Mouse (Mus musculus): Measurements from ENCODE around the gene Kpna6. TPM values are rescaled to one million over a fixed set of nuclear protein-coding genes. Genes with fewer than 3 reads are reported as not detected.

The Kpna6 gene
- polyA plus RNA-seq, 1 experiment from 2014 or later, result 19.1 TPM

DNA sequence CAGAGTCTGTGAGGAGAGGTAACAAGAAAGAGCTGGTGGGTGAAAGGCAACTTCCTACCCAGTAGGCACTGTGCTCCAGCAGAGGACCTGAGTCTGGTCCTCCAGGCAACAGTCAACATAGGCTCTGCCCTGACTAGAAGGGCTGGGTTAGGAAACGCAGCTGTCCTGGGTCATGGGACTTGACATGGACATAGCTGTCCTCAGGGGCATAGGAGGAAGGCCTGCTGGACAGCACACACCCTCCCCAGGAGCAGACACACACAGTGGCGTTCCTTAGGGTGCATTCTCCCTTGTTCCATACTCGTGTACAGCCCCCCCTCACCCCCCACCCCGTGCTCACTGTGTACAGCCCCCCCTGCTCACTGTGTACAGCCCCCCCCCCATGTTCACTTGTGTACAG is 62.1 kb downstream of the Kpna6 start:
- H3K27me3 ChIP-seq, result no peaks in the 10 kb centered on the region
- ATAC-seq (ENCODE audit: low FRiP score, low read depth), result no peak
- H3K4me3 ChIP-seq, result no peak overlapping the region
- 70% methylated on average over 4 of the region's 4 CpGs for WGBS
- no peak overlapping the region for H3K4me2 ChIP-seq
- no peak overlapping the region for H3K27ac ChIP-seq (replicated peaks)
- H3K9me3 ChIP-seq, result no peaks in the 10 kb centered on the region
- peaks cover 23% of the 10 kb centered on the region for H3K36me3 ChIP-seq
- 0 out of 2 replicates have a peak, but pooled peaks cover 2% of the 10 kb centered on the region for H3K4me1 ChIP-seq (replicated peaks)
- H3K9ac ChIP-seq, result no peak overlapping the region

DNA sequence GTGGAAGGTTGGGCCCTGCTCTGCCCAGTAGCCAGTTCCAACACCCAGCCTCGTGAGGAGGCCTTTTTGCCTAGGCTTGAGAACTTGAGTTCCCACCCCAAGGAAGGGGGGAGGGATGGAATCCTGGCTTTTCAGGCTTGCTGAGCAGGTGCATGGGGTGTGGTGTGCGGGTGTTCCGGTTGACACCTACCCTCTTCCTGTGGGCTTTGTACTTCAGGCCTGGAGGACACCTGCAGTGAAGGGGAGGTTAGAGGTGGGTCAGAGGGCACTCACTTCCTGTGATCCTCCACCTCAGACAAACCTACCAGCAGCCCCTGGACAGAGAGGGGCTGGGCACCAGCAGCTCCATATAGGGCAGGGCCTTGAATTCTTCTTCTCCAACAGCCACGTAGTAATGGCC is 62.5 kb downstream of the Kpna6 start:
- Histone ChIP-seq H3K27ac (replicated peaks) (no peak overlapping the region), H3K4me2 (no peak overlapping the region), H3K9me3 (no peaks in the 10 kb centered on the region), H3K4me1 (replicated peaks) (0 out of 2 replicates have a peak, but pooled peaks cover 2% of the 10 kb centered on the region), H3K4me3 (no peak overlapping the region), H3K27me3 (no peaks in the 10 kb centered on the region), H3K36me3 (peaks cover 26% of the 10 kb centered on the region), H3K9ac (no peak overlapping the region)
- ATAC-seq (ENCODE audit: low FRiP score, low read depth), result no peak
- WGBS, result 84% methylated on average over 4 of the region's 4 CpGs

DNA sequence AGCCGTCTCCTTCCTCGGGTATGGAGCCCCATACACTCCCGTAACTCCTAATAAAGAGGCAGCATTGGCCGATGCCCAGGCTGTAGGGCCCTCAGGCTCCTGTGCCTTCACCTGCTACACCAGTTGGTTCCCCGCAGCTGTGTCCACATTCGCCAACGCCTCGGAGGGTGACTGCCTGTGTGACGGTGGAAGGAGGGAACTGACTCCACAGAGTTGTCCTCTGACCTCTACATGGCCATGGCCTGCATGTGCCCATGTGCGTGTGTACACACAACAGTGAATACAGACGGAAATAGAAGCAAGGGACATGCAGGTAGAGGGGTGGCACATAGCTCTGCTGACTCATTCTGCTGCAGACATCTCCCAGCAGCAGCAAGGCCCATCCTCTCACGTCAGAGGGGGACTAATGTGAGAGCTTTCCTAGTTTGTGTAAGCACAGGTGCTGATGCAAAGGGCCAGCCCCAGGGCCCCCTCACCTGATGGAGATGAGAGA is 63.4 kb downstream of the Kpna6 start:
- ATAC-seq (ENCODE audit: low FRiP score, low read depth), result peak; percentile 14; the same call in 1 of the 2 replicates
- Histone ChIP-seq H3K36me3 (peaks cover 34% of the 10 kb centered on the region), H3K27me3 (no peaks in the 10 kb centered on the region), H3K4me1 (replicated peaks) (0 out of 2 replicates have a peak, but pooled peaks cover 2% of the 10 kb centered on the region), H3K9ac (no peak overlapping the region), H3K27ac (replicated peaks) (no peak overlapping the region), H3K4me3 (no peak overlapping the region), H3K4me2 (no peak overlapping the region), H3K9me3 (no peaks in the 10 kb centered on the region)
- WGBS, result 80% methylated on average over 12 of the region's 12 CpGs

DNA sequence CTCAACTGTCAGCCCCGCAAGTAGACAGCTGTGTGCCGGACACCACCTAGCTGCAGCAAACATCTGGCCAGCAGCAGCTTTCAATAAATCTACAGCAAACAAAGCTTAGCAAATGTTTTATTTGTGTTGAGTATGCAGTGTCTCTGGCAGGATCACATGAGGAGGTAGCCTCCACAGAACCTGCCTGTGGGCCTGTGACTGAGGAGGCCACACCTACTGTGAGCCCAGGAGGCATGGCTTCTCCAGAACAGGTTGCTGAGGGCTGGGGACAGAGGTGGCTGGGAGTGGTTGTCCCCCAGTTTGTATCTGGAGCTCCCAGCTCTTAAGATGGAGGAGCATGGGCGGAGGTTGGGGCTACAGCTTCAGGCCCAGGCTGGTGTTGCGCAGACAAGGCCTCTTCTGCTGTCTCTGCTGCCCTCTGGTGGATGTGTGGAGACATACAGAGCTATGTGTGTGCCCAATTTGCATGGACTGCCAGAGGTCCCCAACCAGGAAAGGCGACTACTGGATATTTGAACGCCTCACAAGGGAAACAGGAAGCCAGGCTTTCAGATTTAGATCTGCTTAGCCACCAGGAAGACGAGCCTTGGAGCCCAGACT is 64.0 kb downstream of the Kpna6 start:
- H3K4me3 ChIP-seq, result no peak overlapping the region
- 0 out of 2 replicates have a peak, but pooled peaks cover 2% of the 10 kb centered on the region for H3K4me1 ChIP-seq (replicated peaks)
- peaks cover 41% of the 10 kb centered on the region for H3K36me3 ChIP-seq
- no peaks in the 10 kb centered on the region for H3K9me3 ChIP-seq
- no peaks in the 10 kb centered on the region for H3K27me3 ChIP-seq
- H3K27ac ChIP-seq (replicated peaks), result peak overlapping the region; percentile 35; the same call in 1 of the 2 replicates
- no peak overlapping the region for H3K4me2 ChIP-seq
- peak overlapping the region; percentile 1; the same call in 1 of the 2 replicates for H3K9ac ChIP-seq
- ATAC-seq (ENCODE audit: low FRiP score, low read depth), result peak; percentile 84
- WGBS, result 38% methylated on average over 7 of the region's 7 CpGs

DNA sequence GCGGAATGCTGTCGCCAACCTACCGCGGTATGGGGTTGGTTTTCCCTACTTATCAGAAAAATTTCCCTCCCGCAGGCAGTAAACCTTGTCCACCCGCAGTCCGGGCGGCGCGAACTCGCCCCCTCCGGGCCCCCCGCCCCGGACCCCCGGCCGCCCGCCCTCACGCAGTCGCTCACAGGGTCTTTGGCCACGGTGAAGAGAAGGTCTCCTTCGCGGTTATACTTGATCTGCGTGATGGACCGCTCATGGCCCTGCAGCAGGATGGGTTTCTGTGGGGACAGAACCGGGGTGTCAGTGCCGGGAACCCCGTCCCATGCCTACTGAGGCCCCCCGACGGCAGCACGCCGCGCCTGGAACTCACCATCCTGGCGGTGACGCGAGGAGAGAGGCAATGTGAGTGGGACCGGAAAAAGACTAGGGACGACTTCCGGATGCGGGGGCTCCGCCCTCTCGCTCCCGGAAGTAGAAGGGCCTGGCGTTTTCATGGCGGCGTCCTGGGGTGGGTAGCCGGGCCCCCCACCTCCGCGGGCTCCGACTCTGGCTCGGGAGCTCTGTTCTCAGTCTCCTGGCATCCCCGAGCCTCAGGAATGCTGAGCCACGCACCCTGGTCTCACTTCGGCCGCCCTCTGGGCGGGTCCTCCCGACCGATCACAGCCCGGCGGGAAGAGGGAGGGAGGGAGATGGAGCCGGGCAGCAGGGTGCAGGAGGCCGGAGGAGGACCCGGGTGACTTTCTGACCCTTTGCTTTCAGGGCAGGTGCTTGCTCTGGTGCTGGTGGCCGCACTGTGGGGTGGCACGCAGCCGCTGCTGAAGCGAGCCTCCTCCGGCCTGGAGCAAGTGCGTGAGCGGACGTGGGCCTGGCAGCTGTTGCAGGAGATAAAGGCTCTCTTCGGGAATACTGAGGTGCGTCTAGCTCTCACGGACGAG is 72.1 kb downstream of the Kpna6 start, which contains the start of the genes Eif3i and Tmem234:
Gene Eif3i, minus strand, starts transcription at position 416 of the 926 bp plus-strand sequence.
Gene Tmem234, plus strand, starts transcription at position 436 of the 926 bp plus-strand sequence.
- H3K36me3 ChIP-seq, result peaks cover 38% of the 10 kb centered on the region
- peak within 1 kb of the TSS; percentile 77 for H3K27ac ChIP-seq (replicated peaks)
- peak within 1 kb of the TSS; percentile 91 for H3K4me3 ChIP-seq
- under 1% methylated on average over 74 of the region's 74 CpGs for WGBS
- no peaks in the 10 kb centered on the region for H3K9me3 ChIP-seq
- ATAC-seq (ENCODE audit: low FRiP score, low read depth), result peak; percentile 93
- peak within 1 kb of the TSS; percentile 90 for H3K4me2 ChIP-seq
- peaks cover 38% of the 10 kb centered on the region for H3K4me1 ChIP-seq (replicated peaks)
- peak within 1 kb of the TSS; percentile 94 for H3K9ac ChIP-seq
- H3K27me3 ChIP-seq, result no peaks in the 10 kb centered on the region

Small RNA genes within 50 kb of the gene (microRNA-seq; reads per million reads assigned to microRNA genes)
- 1.1 reads per million for gene Mir7016

Other genes starting within 250 kb of the Kpna6 start
- gene Zbtb8b, start 231.9 kb downstream of the Kpna6 start, polyA plus RNA-seq (2015; fragmentation: Nextera tagmentation; extraction: Ambion mirVana), result 15.7 and 17.1 TPM in 2 replicates
- 35.3 and 37.4 TPM in 2 replicates for gene Bsdc1, start 211.2 kb downstream of the Kpna6 start, polyA plus RNA-seq (2015; fragmentation: Nextera tagmentation; extraction: Ambion mirVana)
- 0.53 and 0.73 TPM in 2 replicates for gene Tssk3, start 181.7 kb downstream of the Kpna6 start, polyA plus RNA-seq (2015; fragmentation: Nextera tagmentation; extraction: Ambion mirVana)
- gene Fam229a, start 181.6 kb downstream of the Kpna6 start, polyA plus RNA-seq (2015; fragmentation: Nextera tagmentation; extraction: Ambion mirVana), result 0.39 and 0.87 TPM in 2 replicates
- 1,671 and 1,849 TPM in 2 replicates for gene Marcksl1, start 159.2 kb downstream of the Kpna6 start, polyA plus RNA-seq (2015; fragmentation: Nextera tagmentation; extraction: Ambion mirVana)
- 84.7 and 92.2 TPM in 2 replicates for gene Hdac1, start 130.1 kb downstream of the Kpna6 start, polyA plus RNA-seq (2015; fragmentation: Nextera tagmentation; extraction: Ambion mirVana)
- gene Lck, start 99.1 kb downstream of the Kpna6 start, polyA plus RNA-seq (2015; fragmentation: Nextera tagmentation; extraction: Ambion mirVana), result 11.7 and 13.6 TPM in 2 replicates
- gene Fam167b, start 94.2 kb downstream of the Kpna6 start, polyA plus RNA-seq (2015; fragmentation: Nextera tagmentation; extraction: Ambion mirVana), result 0.24 and 0.34 TPM in 2 replicates
- gene Eif3i, start 72.1 kb downstream of the Kpna6 start, polyA plus RNA-seq (2015; fragmentation: Nextera tagmentation; extraction: Ambion mirVana), result 203 and 206 TPM in 2 replicates
- 183 and 184 TPM in 2 replicates for gene Tmem234, start 72.1 kb downstream of the Kpna6 start, polyA plus RNA-seq (2015; fragmentation: Nextera tagmentation; extraction: Ambion mirVana)
- gene Dcdc2b, start 58.5 kb downstream of the Kpna6 start, polyA plus RNA-seq (2015; fragmentation: Nextera tagmentation; extraction: Ambion mirVana), result 3.4 and 3.6 TPM in 2 replicates
- 26.7 and 32.9 TPM in 2 replicates for gene Iqcc, start 53.7 kb downstream of the Kpna6 start, polyA plus RNA-seq (2015; fragmentation: Nextera tagmentation; extraction: Ambion mirVana)
- 153 and 159 TPM in 2 replicates for gene Ccdc28b, start 48.8 kb downstream of the Kpna6 start, polyA plus RNA-seq (2015; fragmentation: Nextera tagmentation; extraction: Ambion mirVana)
- 45.6 and 45.9 TPM in 2 replicates for gene Txlna, start 31.7 kb downstream of the Kpna6 start, polyA plus RNA-seq (2015; fragmentation: Nextera tagmentation; extraction: Ambion mirVana)
- gene Tmem39b, start 24.1 kb upstream of the Kpna6 start, polyA plus RNA-seq (2015; fragmentation: Nextera tagmentation; extraction: Ambion mirVana), result 14.8 TPM in 2 replicates
- gene Khdrbs1, start 69.5 kb upstream of the Kpna6 start, polyA plus RNA-seq (2015; fragmentation: Nextera tagmentation; extraction: Ambion mirVana), result 121 and 122 TPM in 2 replicates
- gene Ptp4a2, start 138.5 kb upstream of the Kpna6 start, polyA plus RNA-seq (2015; fragmentation: Nextera tagmentation; extraction: Ambion mirVana), result 228 and 238 TPM in 2 replicates

Measured in hindbrain, embryonic 15.5 days (tissue).